Mouse (Mus musculus): ENCODE data around the gene AU021092.
A peak's percentile ranks its signal among the peaks of the same experiment; 100 is the strongest.

Gene AU021092

DNA sequence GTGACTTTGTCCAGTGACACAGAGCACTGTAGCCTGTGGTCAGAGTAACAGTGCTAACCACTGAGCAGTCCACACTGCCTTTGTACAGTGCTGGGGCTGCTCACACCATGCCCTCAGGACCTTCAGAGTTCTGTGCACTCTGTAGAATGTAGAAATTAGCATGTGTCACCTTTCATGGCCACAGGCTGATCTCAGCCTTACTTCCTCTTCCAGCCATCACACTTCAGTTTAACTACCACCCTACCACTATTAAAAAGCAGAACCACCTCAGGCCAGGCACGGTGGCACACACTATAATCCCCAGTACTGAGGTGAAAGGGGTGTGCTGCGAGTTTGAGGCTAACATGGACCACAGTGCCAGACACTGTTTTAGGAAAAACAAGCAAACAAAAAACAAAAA, 11.7 kb downstream of the AU021092 start:
- no peak for DNase-seq

DNA sequence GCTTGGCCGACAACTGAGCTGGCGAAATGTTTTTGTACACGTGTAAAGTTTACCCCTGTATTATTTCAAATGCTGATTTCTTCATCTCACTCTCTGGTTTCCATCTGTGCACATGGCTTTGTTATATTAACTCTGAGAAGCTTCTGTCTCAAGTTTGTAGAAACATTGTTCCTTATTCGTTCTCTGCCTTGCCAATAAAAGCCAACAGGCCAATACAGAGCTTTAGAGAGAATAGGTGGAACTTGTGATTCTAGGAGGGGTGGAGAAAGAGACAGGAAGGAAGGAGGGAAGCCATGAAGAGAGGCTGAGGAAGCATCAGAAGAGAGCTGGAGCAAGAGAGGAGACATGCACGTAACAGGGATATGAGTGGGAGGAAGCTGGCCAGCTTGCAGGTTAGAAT, 16.0 kb downstream of the AU021092 start:
- DNase-seq, result no peak

DNA sequence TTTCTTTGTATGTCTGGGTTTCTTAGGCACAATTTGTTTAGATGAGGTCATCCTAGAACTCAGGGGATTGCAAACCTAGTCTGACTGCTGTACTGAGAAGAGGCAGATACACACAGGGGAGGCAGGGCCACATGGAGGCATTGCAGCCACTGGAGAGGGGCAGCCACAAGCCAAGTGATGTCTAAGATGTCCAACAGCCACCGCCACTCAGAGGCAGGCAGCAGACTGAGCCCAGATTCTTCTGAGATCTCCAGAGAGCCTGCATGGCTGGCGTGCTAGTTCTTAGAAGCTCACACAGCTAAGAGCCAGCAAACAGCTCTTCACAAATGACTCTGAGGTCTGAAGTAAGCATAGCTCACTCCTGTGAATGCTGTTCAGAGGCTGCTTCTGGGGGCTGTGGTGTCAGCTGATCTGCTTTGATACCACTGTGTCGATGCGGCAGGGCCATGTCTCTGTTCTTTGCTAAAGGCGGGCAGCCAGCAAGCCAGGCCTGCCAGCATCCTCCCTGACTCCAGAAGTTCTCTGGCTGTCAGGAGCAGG, 16.6 kb downstream of the AU021092 start:
- no peak for DNase-seq

DNA sequence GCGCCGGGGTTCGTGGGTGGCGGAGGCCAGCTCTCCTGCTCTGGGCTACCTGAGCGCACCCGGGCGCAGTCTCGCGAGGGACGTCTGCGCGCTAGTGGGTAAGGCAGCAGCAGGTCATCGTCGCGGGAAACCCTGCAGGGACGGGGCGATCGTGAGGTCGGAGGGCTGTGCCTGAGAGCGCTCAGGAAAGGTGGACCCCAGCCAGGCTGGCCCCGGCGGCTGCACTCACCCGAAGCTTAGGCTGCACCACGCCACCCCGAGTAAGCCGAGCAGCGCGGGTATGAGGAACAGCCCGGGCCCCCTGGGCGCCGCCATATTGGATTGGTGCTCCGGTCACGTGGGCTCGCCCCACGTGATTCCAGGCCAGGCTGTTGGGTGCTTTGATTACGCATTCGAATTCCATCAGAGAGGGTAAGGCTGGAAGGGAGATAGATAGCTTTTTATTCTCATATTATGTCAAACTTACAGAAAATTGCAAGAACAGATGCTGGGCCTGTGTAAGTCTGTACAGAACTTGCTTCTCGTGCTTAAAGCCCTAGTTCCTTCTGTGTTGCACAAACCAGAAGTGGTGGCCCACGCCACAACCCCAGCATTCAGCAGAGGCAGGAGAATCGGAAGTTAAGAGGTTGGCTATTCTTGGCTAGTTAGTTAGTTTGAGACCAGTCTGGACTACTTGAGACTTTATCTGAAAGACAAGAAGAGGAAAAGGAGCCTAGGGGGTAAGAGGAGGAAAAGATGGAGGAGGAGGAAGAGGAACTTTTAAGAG, 18.2 kb downstream of the AU021092 start, which contains the start of gene Nagpa:
Nagpa (minus strand) TSS at position 345 of the 766 bp plus-strand sequence.
- peak; percentile 85 for DNase-seq

DNA sequence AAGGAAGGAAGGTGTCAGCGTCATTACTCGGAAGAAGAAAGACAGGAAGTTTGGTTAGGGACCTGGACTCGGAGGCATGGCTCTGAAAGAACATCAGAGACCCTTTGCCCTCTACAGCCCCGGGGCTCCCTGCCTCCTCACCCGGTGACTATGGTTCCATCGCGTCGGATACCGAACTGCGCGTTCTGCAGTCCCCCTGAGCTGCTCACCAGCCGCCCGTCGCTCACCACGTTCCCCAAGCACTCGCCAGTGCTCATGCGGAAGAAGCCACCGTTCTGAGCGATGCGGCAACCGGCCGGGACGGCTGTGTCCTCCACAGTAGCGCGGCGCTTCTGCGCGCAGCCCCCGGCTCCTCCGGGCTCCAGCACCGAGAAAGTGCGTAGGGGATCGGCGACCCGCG, 18.9 kb downstream of the AU021092 start:
- DNase-seq, result no peak

DNA sequence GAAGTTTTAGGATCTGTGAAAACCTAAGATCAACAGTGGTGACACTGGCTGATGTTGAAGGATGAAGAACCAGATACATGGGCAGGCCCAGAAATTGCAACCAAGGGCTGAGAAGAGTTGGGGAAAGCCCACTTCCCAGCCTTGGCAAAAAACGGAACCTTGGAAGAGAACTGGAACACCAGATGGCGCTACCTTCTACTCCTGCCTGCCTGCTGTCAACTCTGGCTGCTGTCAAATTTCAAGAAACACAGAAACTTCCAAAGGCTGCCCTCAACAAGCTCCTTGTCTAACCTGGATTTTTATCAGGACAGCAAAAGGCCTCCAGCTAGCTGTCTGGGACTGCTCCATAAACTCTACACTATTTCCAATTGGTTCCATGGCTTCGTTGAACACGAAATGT, 19.4 kb downstream of the AU021092 start:
- DNase-seq, result peak; percentile 47

DNA sequence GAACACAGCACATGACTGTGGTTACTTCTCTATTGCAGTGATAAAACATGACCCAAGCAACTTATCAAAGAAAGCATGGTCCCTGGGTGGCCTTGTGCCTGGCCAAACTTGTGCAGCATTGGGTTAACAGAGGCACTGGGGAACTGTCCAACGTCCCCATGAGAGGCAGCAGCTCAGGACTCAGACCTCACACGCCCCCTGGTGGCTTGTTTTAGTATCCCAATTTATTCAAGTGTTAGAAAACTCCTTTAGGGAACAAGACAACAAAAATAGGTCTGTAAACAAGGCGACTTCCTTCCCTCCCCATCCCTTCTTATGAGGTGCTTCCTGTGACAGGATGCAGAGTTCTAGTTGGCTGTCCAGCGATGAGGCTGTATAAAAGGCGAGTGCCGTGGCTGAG, 27.0 kb downstream of the AU021092 start:
- DNase-seq, result peak; percentile 53

DNA sequence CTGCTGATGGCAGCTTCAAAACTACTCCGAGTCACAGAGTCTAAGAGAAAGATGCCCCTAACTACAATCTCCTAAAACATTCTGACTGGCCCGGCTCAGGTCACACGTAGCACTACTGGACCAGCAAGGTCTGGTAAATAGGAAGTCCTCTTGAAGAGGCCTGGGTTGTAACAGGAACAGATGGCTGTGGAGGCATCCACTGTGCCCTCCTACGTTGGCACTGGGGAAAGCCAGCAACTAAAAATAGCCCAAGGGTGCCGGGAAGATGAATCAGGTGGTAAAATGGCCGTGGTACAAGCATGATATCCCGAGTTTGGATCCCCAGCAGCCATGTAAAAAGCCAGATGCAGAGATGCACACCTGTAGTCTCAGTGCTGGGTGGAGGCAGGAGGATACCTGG, 35.9 kb downstream of the AU021092 start:
- peak; percentile 66 for DNase-seq

DNA sequence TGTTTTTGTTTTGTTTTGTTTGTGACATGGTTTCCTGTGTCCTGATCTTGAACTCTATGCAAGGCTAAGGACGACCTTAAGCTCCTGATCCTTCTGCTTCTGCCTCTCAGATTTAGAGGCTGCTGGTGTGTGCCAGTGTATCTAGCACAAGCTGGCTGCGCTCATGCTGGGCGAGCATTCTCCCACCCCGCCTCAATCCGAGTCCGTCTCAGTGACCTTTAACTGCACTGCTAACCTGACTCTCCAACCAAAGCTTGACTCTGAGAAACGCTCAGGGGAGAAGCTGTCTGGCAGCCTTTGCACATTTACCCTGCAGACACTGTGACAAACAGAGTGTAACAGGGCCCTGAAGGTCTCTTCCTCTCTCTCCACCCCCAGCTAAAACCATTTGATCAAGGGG, 36.4 kb downstream of the AU021092 start:
- DNase-seq, result no peak

DNA sequence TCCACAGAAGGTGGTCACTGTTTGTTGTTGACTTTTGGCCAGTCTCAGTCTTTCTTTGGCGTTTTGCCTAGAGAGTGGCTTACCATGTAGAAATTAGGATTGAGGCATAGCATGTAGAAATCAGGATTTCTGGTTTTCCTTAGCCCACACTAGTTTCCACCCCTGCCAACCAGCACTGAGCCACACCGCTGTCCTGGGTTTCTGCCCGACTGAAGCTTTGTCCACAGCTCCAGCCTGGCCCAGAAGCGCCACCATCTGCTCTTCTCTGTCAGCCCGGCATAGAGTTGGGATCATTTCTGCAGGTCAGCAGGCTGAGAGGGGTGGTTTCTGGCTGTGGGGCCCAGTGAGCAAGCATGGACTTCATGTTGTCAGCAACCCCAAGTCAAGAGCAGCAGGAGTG, 37.1 kb downstream of the AU021092 start:
- no peak for DNase-seq

DNA sequence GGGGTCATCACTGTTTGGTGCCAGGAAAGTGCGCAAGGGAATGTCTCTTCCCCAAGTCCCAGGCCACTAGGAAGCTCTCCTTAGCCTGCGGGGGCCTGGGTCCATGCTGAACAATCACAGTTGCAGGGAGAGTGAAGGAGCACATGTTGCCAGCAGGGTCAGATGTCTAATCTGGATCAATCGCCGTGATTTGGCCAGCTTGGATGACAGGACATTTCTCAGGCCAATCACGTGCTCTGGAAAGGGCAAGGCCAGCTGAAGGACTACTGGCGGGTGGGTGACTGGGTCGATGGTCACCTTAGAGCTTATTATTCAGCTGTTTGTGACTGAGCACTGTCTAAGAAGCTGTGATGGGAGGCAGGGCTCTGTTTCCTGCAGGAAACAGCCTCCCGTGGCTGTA, 38.0 kb downstream of the AU021092 start:
- DNase-seq, result no peak

DNA sequence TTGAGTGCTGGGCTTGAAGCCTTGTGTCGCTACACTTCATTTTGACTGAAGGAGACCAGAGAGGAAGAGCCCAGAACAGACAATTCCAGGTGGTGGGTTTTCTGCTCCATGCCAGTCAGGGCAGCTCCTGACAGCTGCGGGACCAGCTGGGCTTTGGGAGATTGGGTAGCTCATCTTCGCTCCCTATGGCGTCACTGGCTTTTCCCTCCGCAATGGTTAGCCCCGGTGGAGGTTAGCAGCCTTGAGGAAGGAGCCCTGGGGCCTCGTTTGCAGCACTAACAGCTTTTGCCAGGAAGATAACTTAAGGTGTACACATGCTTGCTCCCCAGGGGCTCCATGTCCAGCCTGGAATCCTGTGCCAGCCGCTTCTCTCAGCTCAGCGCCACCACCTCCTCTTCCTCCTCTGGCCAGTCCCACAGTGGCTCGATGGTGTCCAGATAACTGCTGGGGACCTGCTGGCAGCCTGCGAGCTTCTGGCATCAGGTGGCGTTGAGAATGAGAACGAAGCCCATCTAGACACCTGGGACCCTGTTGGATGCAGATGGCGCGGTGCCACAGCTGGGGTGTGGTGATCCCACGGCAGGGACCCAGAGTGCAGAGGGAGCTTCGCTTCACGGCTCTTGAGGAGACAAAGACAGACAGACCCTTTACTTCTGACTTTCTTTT, 38.7 kb downstream of the AU021092 start:
- no peak for DNase-seq

DNA sequence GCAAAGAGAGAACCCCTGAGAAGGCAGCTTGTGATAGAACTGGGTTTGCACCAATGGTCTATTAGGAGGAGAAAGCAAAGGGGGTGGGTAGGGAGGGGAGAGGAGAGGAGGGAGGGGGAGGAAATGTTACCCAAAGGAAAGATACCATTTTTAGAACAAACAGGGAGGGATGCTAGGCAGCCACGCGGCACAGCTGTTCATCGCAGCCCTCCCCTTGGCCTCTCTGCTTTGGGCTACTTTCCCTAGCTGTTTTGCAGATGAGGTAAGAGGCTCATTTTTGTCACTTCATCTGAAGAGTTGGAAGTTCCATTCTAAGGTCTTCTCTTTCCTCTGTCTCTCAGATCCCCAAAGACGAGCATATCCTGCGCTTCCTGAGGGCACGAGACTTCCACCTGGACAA, 49.5 kb downstream of the AU021092 start:
- no peak for DNase-seq

DNA sequence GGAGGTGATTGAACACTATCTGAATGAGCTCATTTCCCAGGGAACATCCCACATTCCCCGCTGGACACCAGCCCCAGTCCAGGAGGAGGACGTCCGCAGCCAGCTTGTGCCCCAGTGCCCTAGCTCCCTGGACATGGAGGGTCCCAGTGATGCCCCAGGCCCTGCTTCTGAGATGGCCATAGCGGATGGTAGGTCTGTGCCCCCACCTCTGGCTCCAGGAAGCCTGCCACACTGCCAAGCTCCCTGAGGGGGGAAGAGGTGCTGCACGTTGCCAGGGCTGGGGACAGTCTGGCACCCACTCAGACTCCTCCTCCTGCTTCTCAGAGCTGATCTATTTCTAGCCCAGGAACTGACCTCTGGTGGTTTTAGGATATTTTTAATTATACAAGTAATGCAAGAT, 53.3 kb downstream of the AU021092 start:
- no peak for DNase-seq

DNA sequence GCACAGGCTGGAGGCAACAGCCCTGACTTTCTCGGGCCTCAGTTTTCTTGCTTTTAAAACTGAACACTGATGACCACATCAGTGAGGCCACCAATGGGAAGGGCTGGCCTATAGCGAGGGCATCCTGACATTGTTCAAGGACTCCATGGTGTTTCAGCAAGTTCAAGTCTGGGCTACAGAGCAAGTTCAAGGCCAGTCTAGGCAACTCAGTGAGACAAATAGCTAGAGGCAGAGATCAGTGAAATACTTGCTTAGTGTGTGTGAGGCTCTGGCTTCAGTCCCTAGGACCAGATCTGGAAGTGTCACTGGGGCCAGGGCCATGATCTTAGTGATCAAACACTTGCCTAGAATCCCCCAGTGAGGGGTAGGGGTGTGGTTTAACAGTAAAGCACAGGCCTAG, 54.1 kb downstream of the AU021092 start:
- no peak for DNase-seq

DNA sequence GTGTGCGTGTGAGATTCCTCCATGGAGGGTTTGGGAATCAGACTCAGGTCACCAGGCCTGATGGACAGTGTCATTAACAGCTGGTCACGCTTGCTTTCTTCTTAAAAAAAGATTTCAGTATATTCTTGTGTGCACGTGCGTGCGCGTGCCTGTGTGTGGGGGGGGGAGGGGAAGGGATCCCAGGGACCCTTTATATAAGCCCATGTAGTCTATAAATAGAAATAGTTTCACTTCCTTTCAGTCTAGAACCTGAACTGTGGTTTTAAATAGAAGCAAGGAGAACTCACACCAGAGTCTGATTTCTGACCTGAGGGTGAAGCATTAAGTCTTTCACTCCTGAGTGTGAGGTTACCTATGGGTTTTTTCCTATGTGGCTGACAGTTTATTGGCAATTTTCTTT, 57.8 kb downstream of the AU021092 start:
- no peak for DNase-seq
